Comparison of ENCODE assay signal across 13 mouse cellular contexts in the genomic region with DNA sequence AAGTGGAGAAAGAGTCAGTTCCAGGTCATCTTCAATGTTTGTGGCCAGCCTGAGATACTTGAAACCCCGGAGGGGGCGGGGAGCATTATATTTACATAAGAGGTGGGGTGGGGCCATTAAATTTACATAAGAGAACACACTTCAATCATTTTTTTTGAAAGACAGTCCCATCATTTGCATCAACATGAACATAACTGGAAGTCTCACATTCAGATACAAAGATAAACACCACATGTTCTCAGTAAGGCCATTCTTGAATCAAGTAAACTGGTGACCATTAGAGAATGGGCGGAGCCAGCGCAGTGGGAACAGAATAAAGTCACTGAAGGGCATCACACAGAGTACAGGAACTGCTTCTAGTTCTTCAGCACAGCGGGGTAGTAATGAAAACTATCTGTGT.
"Had no signal": no experiment of that assay in that cellular context is flagged by ENCODE, and none has a peak within 500 bp of the region (broad histone marks: within the 10 kb centered on the region; RNA-seq: fewer than 3 reads in every experiment).

No protein-coding gene starts in this region.

- DNase-seq: gastrocnemius, postnatal 14 days; gastrocnemius, postnatal 36 days; heart, adult 18-20 months; heart, postnatal 10 days; heart, postnatal 36 days; kidney, adult 11 months; kidney, adult 2 months; kidney, adult 9 months; kidney, postnatal 25 days; kidney, postnatal 4 days; liver; liver, embryonic 13.5 days; liver, postnatal 0 days had no signal
